Mouse (Mus musculus) bone marrow, adult 2 months (tissue): ENCODE data around the gene Otop2.

Experiments
- CTCF ChIP-seq: fragments of 200-500 bp; IDR thresholded peaks from 2 replicates; pipeline ENCODE4 v1.5.1; 2011; ENCODE audit warnings: low read length, control low read depth; ENCODE audit not compliant: control insufficient read depth, insufficient read depth
- POLR2A ChIP-seq: fragments of 200-500 bp; IDR thresholded peaks from 2 replicates; pipeline ENCODE4 v1.6.1; 2011; ENCODE audit warnings: low read depth, mild to moderate bottlenecking, control low read depth, low read length, borderline replicate concordance; ENCODE audit not compliant: control insufficient read depth

- TF ChIP-seq CTCF (no peak), POLR2A (no peak)
Measured at GRCm38 (mm10) chr11:115289885-115290284, 17.1 kb upstream of the Otop2 start.
